Comparison of ENCODE assay signal across 10 mouse cellular contexts in genomic region chr2:4389330-4389729, GRCm38 (mm10).
DNase-seq lines count a peak whose midpoint lies in the region; ATAC-seq and TF ChIP-seq lines count a peak whose summit lies in the region.
"Had no signal": no experiment of that assay in that cellular context is flagged by ENCODE, and none has a peak within 500 bp of the region (broad histone marks: within the 10 kb centered on the region; RNA-seq: fewer than 3 reads in every experiment).

No protein-coding gene starts in this region.

- intact Hi-C loops in gastrocnemius, adult 2 months (cut with DNase I), result no loop called here

- no peak overlapping the region for H3K4me2 ChIP-seq in midbrain, embryonic 16.5 days (ENCODE audit: low read length)
- no peak overlapping the region for H3K4me2 ChIP-seq in midbrain, embryonic 15.5 days
- peak overlapping the region; percentile 21; the same call in 1 of the 2 replicates for H3K4me2 ChIP-seq in intestine, embryonic 14.5 days (ENCODE audit: low read length)
- H3K4me2 ChIP-seq in stomach, embryonic 15.5 days, result peak overlapping the region; percentile 43

- 16% methylated on average over 6 of the region's 6 CpGs for WGBS in midbrain, embryonic 16.5 days
- WGBS in midbrain, embryonic 15.5 days, result 22% methylated on average over 6 of the region's 6 CpGs
- 36% methylated on average over 6 of the region's 6 CpGs for WGBS in intestine, embryonic 14.5 days
- WGBS in stomach, embryonic 15.5 days, result 30% methylated on average over 6 of the region's 6 CpGs

- TF ChIP-seq CTCF in gastrocnemius, adult 2 months (IDR thresholded peaks at IDR 0.05), result no peak

- DNase-seq in gastrocnemius, adult 2 months, result no peak
- DNase-seq in gastrocnemius, postnatal 10 days, result no peak
- no peak for DNase-seq in intestine, embryonic 14.5 days (ENCODE audit: low spot score)
- DNase-seq in right cerebral cortex, postnatal 14 days, result no peak
- DNase-seq: kidney, adult 18-20 months had no signal

- no peak overlapping the region for H3K27ac ChIP-seq in gastrocnemius, adult 2 months
- H3K27ac ChIP-seq in midbrain, embryonic 16.5 days (ENCODE audit: low read length), result 0 out of 2 replicates have a peak overlapping the region, but pooled peaks have one; percentile 10
- no peak overlapping the region for H3K27ac ChIP-seq in midbrain, embryonic 15.5 days
- no peak overlapping the region for H3K27ac ChIP-seq in intestine, embryonic 14.5 days (ENCODE audit: low read depth)
- H3K27ac ChIP-seq in stomach, embryonic 15.5 days, result no peak overlapping the region

- no peaks in the 10 kb centered on the region for H3K27me3 ChIP-seq in midbrain, embryonic 16.5 days (ENCODE audit: control insufficient read depth, insufficient read depth, low read depth, low read length)
- no peaks in the 10 kb centered on the region for H3K27me3 ChIP-seq in midbrain, embryonic 15.5 days (replicated peaks)
- H3K27me3 ChIP-seq in intestine, embryonic 14.5 days (replicated peaks; ENCODE audit: control insufficient read depth, insufficient read depth, low read length), result no peaks in the 10 kb centered on the region
- H3K27me3 ChIP-seq in stomach, embryonic 15.5 days (replicated peaks), result no peaks in the 10 kb centered on the region

- peak overlapping the region; percentile 48 for H3K4me3 ChIP-seq in gastrocnemius, adult 2 months
- no peak overlapping the region for H3K4me3 ChIP-seq in midbrain, embryonic 16.5 days (ENCODE audit: low read depth, low read length)
- no peak overlapping the region for H3K4me3 ChIP-seq in midbrain, embryonic 15.5 days
- no peak overlapping the region for H3K4me3 ChIP-seq in intestine, embryonic 14.5 days (ENCODE audit: low read depth, low read length)
- H3K4me3 ChIP-seq in stomach, embryonic 15.5 days (replicated peaks), result peak overlapping the region; percentile 17
- H3K4me3 ChIP-seq: erythroblast, embryonic 14.5 days had no signal

- peaks cover 7% of the 10 kb centered on the region for H3K4me1 ChIP-seq in midbrain, embryonic 16.5 days (ENCODE audit: control insufficient read depth, insufficient read depth, low read length)
- H3K4me1 ChIP-seq in midbrain, embryonic 15.5 days, result peaks cover 9% of the 10 kb centered on the region; the same call in 1 of the 2 replicates
- H3K4me1 ChIP-seq in intestine, embryonic 14.5 days (replicated peaks; ENCODE audit: control insufficient read depth, insufficient read depth, low read length), result peaks cover 13% of the 10 kb centered on the region; the same call in 1 of the 2 replicates
- H3K4me1 ChIP-seq in stomach, embryonic 15.5 days, result no peaks in the 10 kb centered on the region

- 0 out of 2 replicates have a peak, but pooled peaks have one; percentile 29 for ATAC-seq in midbrain, embryonic 16.5 days
- ATAC-seq in midbrain, embryonic 15.5 days (replicated peaks), result no peak
- no peak for ATAC-seq in intestine, embryonic 14.5 days (replicated peaks; ENCODE audit: low FRiP score, low TSS enrichment, low read depth)
- ATAC-seq in stomach, embryonic 15.5 days (ENCODE audit: insufficient read depth, low FRiP score, low read depth), result no peak
- ATAC-seq in erythroid progenitor cell, adult 5-6 weeks (replicated peaks; ENCODE audit: low FRiP score, poor library complexity, severe bottlenecking), result no peak

- H3K9me3 ChIP-seq in midbrain, embryonic 16.5 days (replicated peaks; ENCODE audit: control insufficient read depth, low read length, poor library complexity, severe bottlenecking), result no peaks in the 10 kb centered on the region
- no peaks in the 10 kb centered on the region for H3K9me3 ChIP-seq in midbrain, embryonic 15.5 days
- peaks cover 3% of the 10 kb centered on the region; the same call in 1 of the 2 replicates for H3K9me3 ChIP-seq in intestine, embryonic 14.5 days (ENCODE audit: control insufficient read depth, low read length)
- H3K9me3 ChIP-seq in stomach, embryonic 15.5 days, result no peaks in the 10 kb centered on the region

- no peaks in the 10 kb centered on the region for H3K36me3 ChIP-seq in midbrain, embryonic 16.5 days (ENCODE audit: control insufficient read depth, insufficient read depth, low read length)
- H3K36me3 ChIP-seq in midbrain, embryonic 15.5 days (replicated peaks), result no peaks in the 10 kb centered on the region
- no peaks in the 10 kb centered on the region for H3K36me3 ChIP-seq in intestine, embryonic 14.5 days (ENCODE audit: control insufficient read depth, insufficient read depth, low read length)
- H3K36me3 ChIP-seq in stomach, embryonic 15.5 days, result no peaks in the 10 kb centered on the region

- no peak overlapping the region for H3K9ac ChIP-seq in midbrain, embryonic 16.5 days (ENCODE audit: low read depth, low read length)
- H3K9ac ChIP-seq in midbrain, embryonic 15.5 days, result no peak overlapping the region
- no peak overlapping the region for H3K9ac ChIP-seq in intestine, embryonic 14.5 days (ENCODE audit: low read length)
- no peak overlapping the region for H3K9ac ChIP-seq in stomach, embryonic 15.5 days

Comparison
In these comparisons a context has a peak if more than half of its experiments do, and no peak if none do; other contexts are left out.
1. H3K4me3 ChIP-seq: peak in gastrocnemius, adult 2 months (single experiment) and stomach, embryonic 15.5 days (single experiment); none in midbrain, embryonic 16.5 days (single experiment), midbrain, embryonic 15.5 days (single experiment) and intestine, embryonic 14.5 days (single experiment).
2. H3K4me2 ChIP-seq: peak in intestine, embryonic 14.5 days (single experiment) and stomach, embryonic 15.5 days (single experiment); none in midbrain, embryonic 16.5 days (single experiment) and midbrain, embryonic 15.5 days (single experiment).